Mouse (Mus musculus) hindlimb bud, embryonic 11.5 days (tissue): ENCODE results near the gene Ppip5k2.
"Not testable (repeated sequence)": the region's sequence is repeated elsewhere in the genome, so short reads cannot be mapped to it uniquely, and the experiment has no call there.

Source experiments
- DNase-seq: peaks from one replicate; pipeline ENCODE4 v3.0.0-alpha.2; 2012; ENCODE audit warnings: low read depth, low spot score; ENCODE audit errors: extremely low spot score

Ppip5k2 gene

DNA sequence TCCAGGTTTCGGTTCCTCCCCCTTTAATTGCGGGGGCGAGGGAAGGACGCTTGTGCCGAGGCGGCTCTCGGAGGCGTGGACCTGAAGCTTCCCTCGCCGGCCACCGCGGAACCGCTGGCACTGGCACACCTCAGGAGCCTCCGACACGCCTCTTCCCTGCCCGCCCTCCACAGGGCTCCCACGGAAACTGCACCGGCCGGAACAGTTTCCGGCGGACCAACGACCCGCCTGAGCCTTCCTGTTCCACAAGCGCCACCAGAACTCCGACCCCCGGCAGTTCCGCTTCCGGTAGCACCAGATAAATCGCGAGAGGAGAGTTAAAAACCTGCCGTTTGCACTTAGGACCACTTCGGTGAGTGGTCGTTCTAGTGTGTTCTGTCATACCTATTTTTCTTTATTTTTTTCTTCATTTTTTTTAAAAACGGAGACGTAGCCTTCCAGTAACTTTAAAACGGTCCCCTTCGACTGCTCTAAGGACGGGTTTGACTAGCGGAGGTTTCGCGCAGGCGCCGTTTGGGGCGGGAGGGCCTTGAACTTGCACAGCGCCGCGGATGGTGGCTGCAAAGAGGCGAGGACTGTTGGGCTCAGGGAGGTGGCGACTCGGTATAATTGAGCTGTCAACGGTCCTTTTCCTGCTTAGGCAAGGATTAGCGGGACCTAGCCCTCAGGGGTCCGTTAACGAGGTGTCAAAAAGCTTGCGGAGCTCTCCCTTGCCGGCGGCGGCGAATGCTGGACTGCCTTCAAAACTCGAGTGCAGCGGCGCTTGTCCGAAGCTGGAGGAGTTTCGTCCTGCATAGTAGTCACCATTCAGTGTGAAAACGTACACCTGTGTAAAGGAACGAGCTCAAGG, at the start of gene Ppip5k2, which contains the start of gene Gin1:
Gene Ppip5k2 (minus strand): TSS at position 508 of the 850 bp plus-strand sequence.
Gene Gin1 (plus strand): TSS at position 269 of the 850 bp plus-strand sequence.
- DNase-seq, result peak; percentile 81

DNA sequence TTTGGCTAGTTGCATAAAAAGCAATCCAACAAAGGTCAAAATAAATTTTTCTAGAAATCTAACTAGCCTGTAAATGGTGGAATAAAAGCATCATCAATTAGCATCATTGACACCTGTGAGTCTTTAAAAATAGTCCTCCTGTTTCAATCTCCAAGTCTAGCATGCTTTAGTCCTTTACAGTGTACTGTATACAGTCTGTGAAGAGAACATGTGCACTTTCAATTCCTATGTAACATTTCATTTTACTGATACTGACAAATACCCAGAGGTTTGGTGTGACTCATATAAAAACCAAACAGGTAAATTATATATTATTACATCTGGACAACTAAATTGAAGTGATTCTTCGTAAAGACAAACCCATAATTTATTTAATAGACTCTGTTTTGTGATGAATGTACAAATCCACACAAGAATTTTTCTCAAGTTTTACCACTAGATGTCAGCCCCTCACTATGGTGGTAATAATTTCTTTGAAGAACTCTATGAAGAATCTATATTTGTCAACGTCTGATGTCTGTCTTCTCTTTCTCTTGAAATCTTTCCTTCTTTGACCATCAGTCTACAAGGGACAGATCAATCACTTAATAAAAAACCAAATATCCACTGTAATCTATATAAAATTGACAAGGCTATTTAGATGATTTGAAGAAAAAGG, 39.2 kb upstream of the Ppip5k2 start:
- no peak for DNase-seq

DNA sequence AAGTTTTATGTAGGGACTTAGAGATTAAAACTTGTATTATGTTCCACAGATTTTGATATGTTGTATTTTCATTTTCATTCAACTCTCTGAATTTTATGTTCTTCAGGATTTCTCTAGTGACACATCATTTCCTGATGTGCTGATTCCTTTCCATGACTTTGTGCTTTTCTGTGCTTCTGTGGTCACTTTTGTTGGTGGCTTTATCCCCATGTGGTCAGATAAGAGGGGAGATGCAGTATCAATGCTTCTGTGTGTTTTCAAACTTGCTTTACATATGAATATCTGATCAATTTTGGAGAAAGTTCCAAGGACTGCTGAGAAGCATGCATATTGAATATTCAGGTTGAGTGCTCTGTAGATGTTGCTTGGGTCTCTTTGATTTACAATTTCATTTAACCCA, 34.3 kb upstream of the Ppip5k2 start:
- DNase-seq, result no peak

DNA sequence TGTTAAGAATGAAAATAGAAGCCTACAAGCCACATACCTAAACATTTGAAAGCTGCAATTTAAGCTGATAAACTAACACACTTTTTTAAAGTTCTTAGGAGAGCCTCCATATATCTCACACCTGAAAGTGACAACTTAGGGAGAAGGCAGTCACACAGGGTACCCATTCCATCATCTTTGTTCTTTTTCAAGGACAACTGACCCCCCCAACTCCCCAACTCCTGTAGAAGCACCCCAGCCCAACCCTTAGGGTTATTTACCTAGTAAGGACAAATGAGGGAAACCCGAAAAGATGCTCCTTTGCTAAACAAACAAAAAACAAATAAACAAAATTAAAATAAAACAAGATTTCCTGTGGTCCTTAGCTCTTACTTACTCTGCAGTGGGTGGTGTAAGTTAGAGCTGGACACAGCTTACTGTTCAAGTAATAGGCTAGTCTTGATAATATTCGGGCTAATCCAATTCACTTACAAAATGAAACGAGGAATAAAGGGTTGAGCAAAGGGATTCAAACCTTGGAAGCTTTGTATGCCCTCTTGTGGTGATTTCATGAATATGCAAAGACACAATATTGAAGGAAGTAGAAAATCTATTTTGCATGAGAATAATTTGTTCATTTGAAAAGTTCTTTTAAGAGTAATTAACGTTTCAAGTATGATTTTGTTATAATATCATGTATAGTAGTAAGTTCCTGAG, 32.1 kb upstream of the Ppip5k2 start:
- no peak for DNase-seq

DNA sequence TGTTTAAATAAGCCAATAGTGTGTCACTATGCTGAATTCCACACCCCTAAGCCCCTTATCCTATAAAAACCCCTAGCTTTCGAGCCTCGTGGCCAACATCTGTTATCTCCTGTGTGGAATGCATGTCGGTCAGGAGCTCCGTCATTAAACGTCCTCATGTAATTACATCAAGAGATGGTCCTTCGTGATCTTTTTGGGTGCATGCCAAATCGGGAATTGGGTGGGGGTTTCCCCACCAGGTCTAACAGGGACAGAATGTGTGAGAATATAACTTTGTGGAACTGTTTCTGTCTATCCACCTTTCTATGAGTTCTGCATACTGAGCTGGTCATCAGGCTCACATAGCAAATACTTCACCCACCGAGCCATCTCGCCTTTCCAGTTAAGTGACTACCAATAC, 25.7 kb upstream of the Ppip5k2 start:
- DNase-seq, result no peak

DNA sequence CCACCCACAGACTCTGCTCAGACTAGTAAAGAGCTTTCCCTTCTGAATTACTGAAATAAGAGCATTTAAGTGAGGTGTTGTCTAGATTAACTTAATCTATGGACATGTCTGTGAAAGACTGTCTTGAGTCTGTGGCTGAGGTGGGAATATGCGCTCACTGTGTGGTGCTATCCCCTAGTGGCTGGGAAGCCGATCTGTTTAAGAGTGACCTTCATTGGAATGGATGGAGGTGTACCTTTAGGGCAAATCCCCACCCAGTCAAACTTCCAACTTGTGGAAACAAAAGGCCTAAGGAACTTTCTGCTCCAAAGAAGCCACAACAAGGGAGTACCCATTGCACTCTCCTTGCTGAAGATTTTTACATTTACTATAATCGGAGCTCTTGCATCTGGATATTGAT, 23.9 kb upstream of the Ppip5k2 start:
- DNase-seq, result no peak

DNA sequence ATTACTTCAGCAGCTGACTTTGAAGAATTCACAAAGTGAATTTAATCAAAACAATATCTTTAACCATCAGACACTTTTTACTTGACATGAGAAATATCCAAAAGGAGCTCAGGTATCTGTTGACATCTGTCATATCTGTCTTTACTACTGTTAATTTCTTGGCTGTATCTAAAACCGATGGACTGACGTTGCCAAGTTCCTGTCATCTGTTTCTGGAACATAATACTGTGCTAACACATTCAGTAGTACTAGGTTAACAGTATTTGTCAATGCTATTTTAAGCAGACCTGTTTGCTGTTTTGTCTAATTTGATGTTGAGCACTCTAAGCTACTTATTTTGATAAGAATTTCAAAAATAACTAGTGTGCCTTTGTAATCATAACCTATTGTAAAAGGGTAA, 18.3 kb upstream of the Ppip5k2 start:
- no peak for DNase-seq

DNA sequence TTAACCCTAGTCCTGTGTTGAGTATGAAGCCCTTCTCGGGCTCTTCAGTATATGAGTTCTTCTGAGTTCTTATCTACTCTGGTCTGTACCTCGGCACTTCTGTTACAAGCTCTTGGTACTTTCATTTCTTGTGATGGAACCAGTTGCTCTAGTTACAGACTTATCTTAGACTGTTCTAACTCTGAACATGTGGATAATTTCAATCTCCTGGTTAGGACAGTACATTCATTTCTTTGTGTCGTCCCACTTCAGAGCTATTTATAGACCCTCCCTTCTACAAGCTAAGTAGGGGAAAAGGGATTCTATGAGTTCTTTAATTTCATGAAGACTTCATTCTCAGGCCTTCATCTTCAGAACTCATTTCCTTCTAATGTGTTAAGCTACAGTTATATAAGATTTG, 17.5 kb upstream of the Ppip5k2 start:
- DNase-seq, result no peak

DNA sequence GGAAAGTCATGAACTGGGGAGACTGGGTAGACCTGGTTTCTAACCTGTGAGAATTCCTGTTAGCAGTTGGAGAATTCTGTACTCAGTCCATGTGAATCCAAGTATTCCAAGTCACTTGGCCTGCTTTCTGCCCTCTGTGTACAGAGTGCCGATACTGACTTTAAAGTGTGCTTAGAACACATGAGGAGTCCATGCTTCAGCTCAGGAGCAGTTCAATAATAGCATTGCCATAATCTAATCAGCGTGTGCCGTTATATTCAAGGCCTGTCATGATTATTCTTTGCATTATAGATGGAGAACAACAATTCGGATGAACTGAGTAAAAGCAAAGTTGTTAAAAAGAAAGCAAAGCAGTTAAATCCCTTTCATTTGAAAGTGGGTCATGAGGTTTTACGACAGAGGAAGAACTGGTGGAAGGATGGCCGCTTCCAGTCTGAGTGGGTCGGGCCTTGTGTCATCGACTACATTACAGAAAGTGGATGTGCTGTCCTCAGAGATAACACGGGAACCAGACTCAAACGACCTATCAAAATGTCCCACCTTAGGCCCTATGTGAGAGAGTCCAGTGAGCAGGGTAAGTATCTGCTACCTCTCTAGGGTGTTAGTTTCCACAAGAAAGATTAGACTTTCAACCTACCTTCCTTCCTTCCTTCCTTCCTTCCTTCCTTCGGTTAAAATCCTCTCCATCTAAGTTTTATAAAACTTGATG, 15.6 kb upstream of the Ppip5k2 start:
- no peak for DNase-seq

DNA sequence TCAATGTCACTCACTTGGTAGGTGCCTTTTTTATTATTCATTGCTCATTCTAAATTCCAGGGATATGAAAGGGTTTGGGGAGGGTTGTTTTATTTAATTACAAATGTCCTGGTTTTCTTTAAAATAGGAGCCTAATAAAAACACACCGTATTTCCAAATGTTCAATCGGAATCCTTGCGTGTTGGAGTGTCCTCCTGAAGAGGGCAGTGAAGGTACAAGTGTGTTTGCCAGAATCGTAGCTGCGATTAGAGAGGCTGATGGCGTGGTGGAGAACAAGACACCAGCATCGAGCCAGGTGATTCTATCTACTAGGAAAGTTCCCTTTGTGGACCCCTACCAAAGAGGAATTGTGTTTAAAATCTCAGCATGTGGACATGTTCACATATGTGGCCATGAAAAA, 14.7 kb upstream of the Ppip5k2 start:
- DNase-seq, result no peak

DNA sequence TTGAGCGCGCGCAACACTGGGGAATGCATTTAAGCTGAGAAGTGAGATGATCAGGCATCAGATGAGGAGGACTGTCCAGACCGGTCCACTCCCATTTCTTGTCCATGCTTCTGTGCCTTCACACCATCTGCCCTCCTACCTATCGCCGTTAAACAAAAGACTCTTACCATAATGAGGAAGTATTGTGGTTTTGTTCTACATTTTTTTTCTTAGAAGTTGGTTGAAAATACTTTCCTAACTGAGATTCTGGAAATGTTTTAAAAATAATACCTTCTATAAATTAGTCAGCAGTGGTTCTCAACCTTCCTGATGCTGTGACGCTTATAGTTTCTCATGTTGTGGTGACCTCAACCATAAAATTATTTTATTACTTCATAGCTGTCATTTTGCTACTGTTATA, 11.5 kb upstream of the Ppip5k2 start:
- no peak for DNase-seq

DNA sequence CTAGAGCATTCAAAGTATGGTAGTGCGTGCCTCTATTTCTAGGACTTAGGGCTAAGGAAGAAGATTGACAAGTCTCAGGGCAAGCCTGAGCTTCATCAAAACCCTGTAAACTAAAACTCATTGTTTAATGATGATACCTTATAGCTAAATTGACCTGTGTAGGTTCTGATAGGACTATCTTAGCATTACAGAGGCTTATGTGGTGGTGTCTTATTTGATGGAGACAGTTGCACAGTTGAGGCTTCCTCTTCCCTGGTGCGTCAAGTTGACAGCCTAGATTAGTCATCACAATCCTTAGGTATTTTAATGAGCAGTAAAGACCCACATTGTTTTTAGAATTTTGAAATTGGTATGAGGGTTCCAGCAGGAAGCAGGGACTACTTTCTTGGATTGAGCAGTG, 3.8 kb upstream of the Ppip5k2 start:
- DNase-seq, result no peak

DNA sequence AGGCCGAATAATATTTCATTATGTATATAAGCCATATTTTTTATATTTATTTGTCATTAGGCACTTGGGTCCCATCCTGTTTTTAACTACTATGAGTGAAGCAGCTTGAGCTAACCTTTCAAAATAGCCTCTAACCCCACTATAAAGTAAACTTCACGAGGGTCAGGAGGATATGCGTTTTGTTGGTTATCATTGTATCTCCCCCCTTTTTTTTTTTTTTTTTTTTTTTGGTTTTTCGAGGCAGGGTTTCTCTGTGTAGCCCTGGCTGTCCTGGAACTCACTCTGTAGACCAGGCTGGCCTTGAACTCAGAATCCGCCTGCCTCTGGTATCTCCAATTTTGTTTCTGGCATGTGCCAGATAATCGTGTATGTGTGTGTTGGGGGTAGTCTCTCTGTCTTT, 3.2 kb upstream of the Ppip5k2 start:
- no peak for DNase-seq

DNA sequence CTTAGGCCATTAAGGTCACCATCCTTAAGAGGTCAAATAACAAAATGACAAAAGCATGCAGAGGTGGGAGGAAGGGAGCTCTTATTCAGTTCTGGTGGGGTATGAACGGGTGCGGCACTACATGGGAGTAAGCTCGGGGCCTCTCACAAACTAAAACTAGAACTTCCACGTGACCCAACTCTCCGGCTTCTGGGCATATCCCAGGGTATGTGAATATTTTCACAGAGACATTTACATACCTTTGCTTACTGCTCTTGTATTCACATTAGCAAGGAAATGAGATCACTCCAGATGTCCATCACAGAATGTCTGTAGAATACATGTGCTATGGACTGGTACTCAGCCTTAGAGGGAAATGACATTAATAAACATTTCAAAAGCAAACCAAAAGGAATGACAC, 1.5 kb upstream of the Ppip5k2 start:
- no peak for DNase-seq

DNA sequence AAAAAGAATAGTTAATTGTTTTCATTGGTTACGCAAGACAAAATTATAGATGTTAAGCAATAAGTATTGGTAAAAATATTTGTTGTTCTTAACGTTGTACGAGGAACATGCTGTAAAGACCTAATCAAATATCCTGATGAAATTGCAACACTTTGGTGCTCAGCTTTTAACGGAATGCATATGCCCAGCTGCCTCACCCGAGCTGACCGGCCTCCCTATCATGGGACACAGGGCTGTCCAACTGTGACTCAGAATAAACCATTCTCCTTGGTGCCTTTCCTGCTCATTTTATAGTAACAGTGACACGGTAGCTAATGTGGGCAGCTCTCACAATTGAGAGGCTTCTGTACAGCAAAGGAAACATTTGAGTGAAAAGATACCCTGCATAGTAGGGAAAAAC, 907 bp upstream of the Ppip5k2 start:
- DNase-seq, result no peak

DNA sequence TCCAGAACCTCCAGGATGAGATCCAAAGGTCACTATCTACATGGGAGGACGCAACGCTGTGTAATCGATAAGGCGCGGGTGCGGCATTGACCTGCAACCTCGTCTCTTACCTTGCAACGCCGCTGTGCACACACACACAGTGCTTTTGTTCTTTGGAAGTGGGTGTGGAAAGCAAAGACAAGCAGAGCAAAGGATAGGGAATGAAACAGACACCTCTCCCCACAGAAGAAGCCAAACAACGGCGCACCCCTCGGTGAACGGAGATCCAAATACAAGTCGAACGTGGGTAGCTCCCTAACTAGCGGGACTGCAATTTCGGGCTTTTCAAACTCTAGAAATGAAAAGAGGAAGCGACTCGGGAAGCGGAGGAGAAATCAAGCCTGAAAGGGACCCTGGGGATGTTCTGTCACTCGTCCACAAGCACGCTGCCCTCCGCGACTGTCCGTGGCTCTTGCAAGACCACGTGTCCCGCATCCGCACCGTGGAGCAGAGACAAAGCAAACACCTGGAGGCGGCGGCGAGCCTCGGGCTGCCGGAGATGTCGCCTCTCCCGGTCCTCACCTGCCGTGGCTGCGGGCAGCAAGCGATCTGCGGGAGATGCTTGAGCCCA, 812 bp downstream of the Ppip5k2 start:
- DNase-seq, result no peak

DNA sequence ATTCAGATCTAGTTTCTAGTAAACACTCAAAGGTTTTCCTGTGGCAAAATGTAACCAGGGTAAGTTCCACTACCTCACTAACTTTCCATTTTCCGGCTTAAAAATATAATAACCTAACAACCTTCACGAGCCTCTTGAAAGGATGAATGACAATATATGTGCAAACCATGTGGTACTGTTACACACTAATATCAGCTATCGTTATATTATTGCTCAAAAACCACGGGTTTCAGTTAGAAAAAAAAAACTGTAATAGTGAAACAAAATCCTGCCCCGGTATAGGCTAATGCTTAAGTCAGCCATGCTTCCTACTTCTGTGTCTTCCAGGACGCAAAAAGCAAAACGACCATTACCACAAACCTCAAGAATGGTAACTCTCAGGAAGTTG, 1.3 kb downstream of the Ppip5k2 start:
- DNase-seq, result no peak

DNA sequence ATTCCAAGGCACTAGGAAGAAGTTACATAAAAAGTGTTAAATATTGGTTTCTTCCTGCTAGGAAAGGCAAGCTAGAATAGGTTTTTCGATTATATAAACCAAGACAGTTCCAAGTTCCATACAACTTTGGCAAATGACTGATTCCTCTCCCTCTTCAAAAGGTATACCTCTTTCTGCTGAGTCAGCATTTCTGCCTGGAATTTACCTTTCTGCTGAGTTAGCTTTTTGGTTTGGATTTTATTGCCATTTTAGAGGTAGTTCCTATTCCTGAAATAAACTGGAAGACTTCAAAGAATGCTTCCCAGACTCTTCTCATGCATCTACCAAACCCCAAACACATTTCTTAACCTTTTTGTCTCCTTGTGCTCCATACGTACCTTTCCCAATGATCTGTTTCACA, 2.1 kb downstream of the Ppip5k2 start:
- DNase-seq, result no peak

DNA sequence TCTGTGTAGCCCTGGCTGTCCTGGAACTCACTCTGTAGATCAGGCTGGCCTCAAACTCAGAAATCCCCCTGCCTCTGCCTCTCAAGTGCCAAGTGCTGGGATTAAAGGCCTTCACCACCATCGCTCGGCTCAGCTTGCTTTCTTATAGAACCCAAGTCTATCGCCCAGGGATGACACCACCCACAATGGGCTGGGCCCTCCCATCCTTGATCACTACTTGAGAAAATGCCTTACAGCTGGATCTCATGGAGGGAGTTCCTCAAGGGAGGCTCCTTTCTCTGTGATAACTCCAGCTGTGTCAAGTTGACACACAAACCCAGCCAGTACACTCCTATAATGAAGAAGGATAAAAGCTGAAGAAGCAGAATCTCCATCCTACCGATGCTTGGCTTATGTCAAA, 4.5 kb downstream of the Ppip5k2 start:
- DNase-seq, result not testable (repeated sequence)

DNA sequence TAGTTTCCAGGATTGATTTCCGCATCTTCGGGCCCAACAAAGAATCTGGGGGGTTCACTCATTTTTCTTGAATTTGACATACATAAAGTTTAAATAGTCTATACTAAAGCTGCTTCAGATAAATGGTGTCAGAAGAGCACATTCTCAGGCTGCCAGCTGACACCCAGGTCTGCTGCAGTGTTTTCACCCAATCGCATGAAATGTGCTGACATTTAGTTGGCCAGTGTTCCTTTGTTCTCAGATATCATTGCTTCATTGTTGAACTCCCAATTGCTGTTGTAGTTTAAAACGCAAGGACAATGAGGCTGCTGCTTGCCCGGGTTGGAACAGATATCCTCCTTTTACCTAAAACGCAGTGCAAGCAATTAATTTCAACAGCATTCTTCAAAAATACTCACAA, 8.7 kb downstream of the Ppip5k2 start:
- no peak for DNase-seq

DNA sequence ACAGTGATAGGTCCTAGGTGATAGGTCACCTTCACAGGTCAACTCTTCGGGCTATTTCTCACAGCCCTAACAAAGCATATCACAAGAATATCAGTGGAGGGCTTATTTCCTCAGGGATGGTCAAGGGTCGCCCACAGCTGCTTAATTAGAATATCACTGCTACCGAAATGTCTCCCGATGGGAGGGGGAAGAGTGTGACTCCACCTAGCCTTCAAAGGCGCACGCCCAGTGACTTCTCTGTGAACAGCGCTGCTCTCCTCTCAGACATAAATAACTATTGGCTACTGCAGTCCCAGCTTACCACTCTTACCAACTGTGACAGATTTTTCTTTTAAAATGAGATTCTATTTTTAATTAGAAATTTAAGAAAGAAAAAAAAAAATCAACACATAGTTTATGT, 9.6 kb downstream of the Ppip5k2 start:
- DNase-seq, result no peak
